Mouse (Mus musculus): ENCODE measurements around the gene Olfr1474. TPM values are rescaled to one million over a fixed set of nuclear protein-coding genes. Genes with fewer than 3 reads are reported as not detected.
"Not testable (repeated sequence)": the region's sequence is repeated elsewhere in the genome, so short reads cannot be mapped to it uniquely, and the experiment has no call there.

Olfr1474 gene
- polyA plus RNA-seq (2016; fragmentation: Nextera tagmentation; extraction: Ambion mirVana), result not detected in 2 replicates

GRCm38 (mm10) chr19:13469265-13469664, at the start of gene Olfr1474:
Olfr1474 (plus strand) TSS chr19:13469565.
- not testable (repeated sequence) for H3K9ac ChIP-seq; H3K9me3 ChIP-seq; H3K4me3 ChIP-seq; ATAC-seq (ENCODE audit: low FRiP score, low read depth); H3K4me1 ChIP-seq; H3K4me2 ChIP-seq (replicated peaks); H3K27ac ChIP-seq; H3K27me3 ChIP-seq (replicated peaks); H3K36me3 ChIP-seq
- WGBS, result 84% methylated on average over 4 of the region's 4 CpGs

GRCm38 (mm10) chr19:13443109-13443508, 26.3 kb upstream of the Olfr1474 start, which contains the start of gene Olfr1471:
Olfr1471 (plus strand) TSS chr19:13443409.
- H3K4me1 ChIP-seq; H3K4me2 ChIP-seq (replicated peaks); H3K36me3 ChIP-seq; ATAC-seq (ENCODE audit: low FRiP score, low read depth); H3K27ac ChIP-seq; H3K4me3 ChIP-seq; H3K27me3 ChIP-seq (replicated peaks); H3K9ac ChIP-seq: not testable (repeated sequence)
- 81% methylated on average over 2 of the region's 2 CpGs for WGBS
- peaks cover 11% of the 10 kb centered on the region for H3K9me3 ChIP-seq

GRCm38 (mm10) chr19:13455986-13456385, 13.4 kb upstream of the Olfr1474 start, which contains the start of gene Olfr1472:
Olfr1472 (minus strand) TSS chr19:13456086.
- Histone ChIP-seq H3K9ac (no peak within 1 kb of the TSS), H3K27me3 (replicated peaks) (no peaks in the 10 kb centered on the region), H3K4me2 (replicated peaks) (no peak within 1 kb of the TSS), H3K27ac (no peak within 1 kb of the TSS), H3K4me3 (no peak within 1 kb of the TSS), H3K4me1 (no peaks in the 10 kb centered on the region), H3K9me3 (peaks cover 6% of the 10 kb centered on the region; the same call in 1 of the 2 replicates), H3K36me3 (no peaks in the 10 kb centered on the region)
- ATAC-seq (ENCODE audit: low FRiP score, low read depth), result no peak
- 77% methylated on average over 1 of the region's 1 CpGs for WGBS

- Histone ChIP-seq H3K4me2 (replicated peaks) (no peak within 1 kb of the TSS), H3K9ac (no peak within 1 kb of the TSS)
- no peak for ATAC-seq (ENCODE audit: low FRiP score, low read depth)
Measured at GRCm38 (mm10) chr19:13480096-13480495, 10.7 kb downstream of the Olfr1474 start, which contains the start of gene Olfr1475. Olfr1475 (minus strand) TSS chr19:13480196.

GRCm38 (mm10) chr19:13500246-13500645, 30.9 kb downstream of the Olfr1474 start, which contains the start of gene Olfr1477:
Olfr1477 (plus strand) TSS chr19:13500546.
- no peak for ATAC-seq (ENCODE audit: low FRiP score, low read depth)
- Histone ChIP-seq H3K9ac (no peak within 1 kb of the TSS), H3K27ac (no peak within 1 kb of the TSS), H3K27me3 (replicated peaks) (no peaks in the 10 kb centered on the region), H3K4me2 (replicated peaks) (no peak within 1 kb of the TSS), H3K9me3 (peaks cover 16% of the 10 kb centered on the region), H3K36me3 (no peaks in the 10 kb centered on the region), H3K4me1 (no peaks in the 10 kb centered on the region), H3K4me3 (no peak within 1 kb of the TSS)
- 79% methylated on average over 3 of the region's 3 CpGs for WGBS

More at GRCm38 (mm10) chr19:13480096-13480495, 10.7 kb downstream of the Olfr1474 start, which contains the start of gene Olfr1475:
- H3K27ac ChIP-seq, result no peak within 1 kb of the TSS
- H3K36me3 ChIP-seq, result no peaks in the 10 kb centered on the region
- no peaks in the 10 kb centered on the region for H3K27me3 ChIP-seq (replicated peaks)
- H3K4me3 ChIP-seq, result no peak within 1 kb of the TSS
- no peaks in the 10 kb centered on the region for H3K9me3 ChIP-seq
- H3K4me1 ChIP-seq, result no peaks in the 10 kb centered on the region

Other genes with a start within 250 kb of the Olfr1474 start
- not detected in 2 replicates for gene Olfr1463, start 238.2 kb upstream of the Olfr1474 start, polyA plus RNA-seq (2016; fragmentation: Nextera tagmentation; extraction: Ambion mirVana)
- not detected in 2 replicates for gene Olfr1465, start 154.0 kb upstream of the Olfr1474 start, polyA plus RNA-seq (2016; fragmentation: Nextera tagmentation; extraction: Ambion mirVana)
- not detected in 2 replicates for gene Olfr1466, start 130.7 kb upstream of the Olfr1474 start, polyA plus RNA-seq (2016; fragmentation: Nextera tagmentation; extraction: Ambion mirVana)
- not detected in 2 replicates for gene Olfr1467, start 107.3 kb upstream of the Olfr1474 start, polyA plus RNA-seq (2016; fragmentation: Nextera tagmentation; extraction: Ambion mirVana)
- gene Olfr1469, start 61.7 kb upstream of the Olfr1474 start, polyA plus RNA-seq (2016; fragmentation: Nextera tagmentation; extraction: Ambion mirVana), result not detected in 2 replicates
- not detected in 2 replicates for gene Olfr1471, start 26.2 kb upstream of the Olfr1474 start, polyA plus RNA-seq (2016; fragmentation: Nextera tagmentation; extraction: Ambion mirVana)
- not detected in 2 replicates for gene Olfr1472, start 13.5 kb upstream of the Olfr1474 start, polyA plus RNA-seq (2016; fragmentation: Nextera tagmentation; extraction: Ambion mirVana)
- gene Olfr1475, start 10.6 kb downstream of the Olfr1474 start, polyA plus RNA-seq (2016; fragmentation: Nextera tagmentation; extraction: Ambion mirVana), result not detected in 2 replicates
- gene Olfr1477, start 31.0 kb downstream of the Olfr1474 start, polyA plus RNA-seq (2016; fragmentation: Nextera tagmentation; extraction: Ambion mirVana), result not detected in 2 replicates
- gene Olfr1480, start 58.3 kb downstream of the Olfr1474 start, polyA plus RNA-seq (2016; fragmentation: Nextera tagmentation; extraction: Ambion mirVana), result not detected in 2 replicates
- gene Olfr1484, start 113.9 kb downstream of the Olfr1474 start, polyA plus RNA-seq (2016; fragmentation: Nextera tagmentation; extraction: Ambion mirVana), result not detected in 2 replicates
- gene Olfr1487, start 147.8 kb downstream of the Olfr1474 start, polyA plus RNA-seq (2016; fragmentation: Nextera tagmentation; extraction: Ambion mirVana), result not detected in 2 replicates
- gene Olfr1489, start 162.1 kb downstream of the Olfr1474 start, polyA plus RNA-seq (2016; fragmentation: Nextera tagmentation; extraction: Ambion mirVana), result not detected in 2 replicates
- gene Olfr1490, start 181.5 kb downstream of the Olfr1474 start, polyA plus RNA-seq (2016; fragmentation: Nextera tagmentation; extraction: Ambion mirVana), result not detected in 2 replicates
- not detected in 2 replicates for gene Olfr1491, start 227.7 kb downstream of the Olfr1474 start, polyA plus RNA-seq (2016; fragmentation: Nextera tagmentation; extraction: Ambion mirVana)

Measured in neural tube, embryonic 12.5 days (tissue).